Mouse (Mus musculus): ENCODE results near the gene Pcdh10.

The Pcdh10 gene

GRCm38 (mm10) chr3:45378145-45378544, at the start of gene Pcdh10:
Gene Pcdh10, plus strand, starts transcription at chr3:45378398.
- DNase-seq (ENCODE audit: low spot score) = peak; percentile 96

- no peak for DNase-seq (ENCODE audit: low spot score)
These were observed 22.3 kb upstream of the Pcdh10 start for GRCm38 (mm10) chr3:45355919-45356318.

- no peak for DNase-seq (ENCODE audit: low spot score)
These were observed 9.2 kb upstream of the Pcdh10 start for GRCm38 (mm10) chr3:45368952-45369351.

GRCm38 (mm10) chr3:45375761-45376500, 2.3 kb upstream of the Pcdh10 start:
- DNase-seq (ENCODE audit: low spot score) = peak; percentile 81

- no peak for DNase-seq (ENCODE audit: low spot score)
These were observed 1.5 kb upstream of the Pcdh10 start for GRCm38 (mm10) chr3:45376501-45377390.

- no peak for DNase-seq (ENCODE audit: low spot score)
These were observed 703 bp upstream of the Pcdh10 start for GRCm38 (mm10) chr3:45377391-45377998.

- no peak for DNase-seq (ENCODE audit: low spot score)
These were observed 1.4 kb downstream of the Pcdh10 start for GRCm38 (mm10) chr3:45379541-45379971.

GRCm38 (mm10) chr3:45379972-45380761, 2.0 kb downstream of the Pcdh10 start:
- no peak for DNase-seq (ENCODE audit: low spot score)

- DNase-seq (ENCODE audit: low spot score) = no peak
These were observed 2.9 kb downstream of the Pcdh10 start for GRCm38 (mm10) chr3:45380811-45381761.

- DNase-seq (ENCODE audit: low spot score) = no peak
These were observed 4.0 kb downstream of the Pcdh10 start for GRCm38 (mm10) chr3:45382032-45382755.

GRCm38 (mm10) chr3:45383831-45384230, 5.6 kb downstream of the Pcdh10 start:
- DNase-seq (ENCODE audit: low spot score) = no peak

- DNase-seq (ENCODE audit: low spot score) = no peak
These were observed 6.8 kb downstream of the Pcdh10 start for GRCm38 (mm10) chr3:45385028-45385427.

- DNase-seq (ENCODE audit: low spot score) = no peak
These were observed 7.3 kb downstream of the Pcdh10 start for GRCm38 (mm10) chr3:45385451-45385850.

GRCm38 (mm10) chr3:45386512-45386911, 8.3 kb downstream of the Pcdh10 start:
- no peak for DNase-seq (ENCODE audit: low spot score)

GRCm38 (mm10) chr3:45397101-45397500, 18.9 kb downstream of the Pcdh10 start:
- no peak for DNase-seq (ENCODE audit: low spot score)

GRCm38 (mm10) chr3:45403239-45403638, 25.0 kb downstream of the Pcdh10 start:
- DNase-seq (ENCODE audit: low spot score) = no peak

GRCm38 (mm10) chr3:45431691-45432090, 53.5 kb downstream of the Pcdh10 start:
- DNase-seq (ENCODE audit: low spot score) = no peak

GRCm38 (mm10) chr3:45432172-45432765, 54.1 kb downstream of the Pcdh10 start:
- no peak for DNase-seq (ENCODE audit: low spot score)

Data from layer of hippocampus, adult 9-10 months (tissue).